Mouse (Mus musculus) stomach, postnatal 0 days (tissue): ENCODE results near the gene Dcaf6. TPM values are rescaled to one million over a fixed set of nuclear protein-coding genes. Genes with fewer than 3 reads are reported as not detected.
A peak's percentile ranks its signal among the peaks of the same experiment; 100 is the strongest.

ENCODE experiments used
- ATAC-seq: fragments of 200-750 bp; cut with Nextera tagmentation; 2 replicates; pipeline ENCODE4 v1.8.0; 2017; ENCODE audit not compliant: low FRiP score, low TSS enrichment
- DNase-seq: peaks from one replicate; pipeline ENCODE4 v3.0.0-alpha.2; 2016; ENCODE audit warnings: low spot score
- H3K27ac ChIP-seq: fragments of 300-500 bp; sonication (generic); replicated peaks from 2 replicates; pipeline ENCODE4 v1.5.1; 2014; ENCODE audit warnings: mild to moderate bottlenecking, control low read depth
- H3K27me3 ChIP-seq: fragments of 300-500 bp; sonication (generic); 2 replicates; pipeline ENCODE4 v1.6.1; 2014; ENCODE audit warnings: low read length; ENCODE audit not compliant: control insufficient read depth, insufficient read depth
- H3K36me3 ChIP-seq: fragments of 300-500 bp; sonication (generic); 2 replicates; pipeline ENCODE4 v1.6.1; 2014; ENCODE audit warnings: low read length, mixed read lengths; ENCODE audit not compliant: control insufficient read depth, insufficient read depth
- H3K4me1 ChIP-seq: fragments of 300-500 bp; sonication (generic); replicated peaks from 2 replicates; pipeline ENCODE4 v1.6.1; 2014; ENCODE audit warnings: antibody characterized with exemption; ENCODE audit not compliant: control insufficient read depth, insufficient read depth
- H3K4me2 ChIP-seq: fragments of 300-500 bp; sonication (generic); replicated peaks from 2 replicates; pipeline ENCODE4 v1.6.1; 2014; ENCODE audit warnings: low read depth, mild to moderate bottlenecking, control low read depth, moderate library complexity
- H3K4me3 ChIP-seq: fragments of 300-500 bp; sonication (generic); 2 replicates; pipeline ENCODE4 v1.5.1; 2014; ENCODE audit warnings: low read depth, low read length, control low read depth
- H3K9ac ChIP-seq: fragments of 300-500 bp; sonication (generic); 2 replicates; pipeline ENCODE4 v1.6.1; 2014; ENCODE audit warnings: mild to moderate bottlenecking, low read length, control low read depth, mixed read lengths
- H3K9me3 ChIP-seq: fragments of 300-500 bp; sonication (generic); 2 replicates; pipeline ENCODE4 v1.6.1; 2016; ENCODE audit warnings: low read length; ENCODE audit not compliant: control insufficient read depth
- CTCF ChIP-seq: IDR thresholded peaks from 2 replicates; pipeline ENCODE4 v1.5.1; 2016; ENCODE audit warnings: antibody characterized with exemption, low read depth, mild to moderate bottlenecking, moderate library complexity
- EP300 ChIP-seq: optimal IDR thresholded peaks from 2 replicates; pipeline ENCODE3; 2016; ENCODE audit warnings: antibody characterized with exemption
- WGBS: fragments of 180-500 bp; shearing (Covaris S2); extraction: QIAGEN DNeasy Blood & Tissue Kit; methylation state at CpG from one replicate; pipeline ENCODE4 v1.1.7; 2014; 5-methylcytosine and 5-hydroxymethylcytosine counted together
- polyA plus RNA-seq: library from polyadenylated mRNA; unstranded; fragments of >200 nt; fragmentation: Nextera tagmentation; extraction: Ambion mirVana; gene quantifications from 2 replicates; pipeline ENCODE4 v1.2.1, GENCODE M21; 2015

Gene Dcaf6
- polyA plus RNA-seq, 1 experiment from 2014 or later: 9.6 TPM

DNA sequence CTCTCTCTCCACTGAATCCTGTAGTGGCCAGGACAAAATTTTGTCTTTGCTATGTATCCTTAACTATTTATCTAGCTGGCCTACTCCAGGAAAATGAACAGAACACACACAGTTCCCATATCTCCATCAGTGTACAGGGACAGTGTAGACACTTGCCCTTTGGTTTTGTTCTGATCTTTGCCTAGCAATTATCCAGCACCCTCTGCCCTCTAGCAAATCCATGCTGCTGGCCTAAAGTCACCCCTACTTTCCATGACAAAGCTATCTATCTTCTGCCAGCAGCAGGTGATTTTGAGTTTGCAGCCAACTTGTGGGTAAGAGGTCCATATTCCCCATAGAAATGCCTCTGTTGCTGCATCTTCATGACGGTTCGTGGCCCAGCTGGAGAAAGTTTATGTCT lies 132.9 kb downstream of the Dcaf6 start:
- Histone ChIP-seq H3K4me3 (no peak overlapping the region), H3K4me1 (no peaks in the 10 kb centered on the region), H3K27me3 (no peaks in the 10 kb centered on the region), H3K36me3 (0 out of 2 replicates have a peak, but pooled peaks cover 5% of the 10 kb centered on the region), H3K4me2 (no peak overlapping the region), H3K9ac (no peak overlapping the region), H3K27ac (no peak overlapping the region), H3K9me3 (no peaks in the 10 kb centered on the region)
- DNase-seq (no peak), ATAC-seq (no peak)
- TF ChIP-seq CTCF: no peak
- TF ChIP-seq EP300: no peak
- 73% methylated on average over 2 of the region's 2 CpGs for WGBS

DNA sequence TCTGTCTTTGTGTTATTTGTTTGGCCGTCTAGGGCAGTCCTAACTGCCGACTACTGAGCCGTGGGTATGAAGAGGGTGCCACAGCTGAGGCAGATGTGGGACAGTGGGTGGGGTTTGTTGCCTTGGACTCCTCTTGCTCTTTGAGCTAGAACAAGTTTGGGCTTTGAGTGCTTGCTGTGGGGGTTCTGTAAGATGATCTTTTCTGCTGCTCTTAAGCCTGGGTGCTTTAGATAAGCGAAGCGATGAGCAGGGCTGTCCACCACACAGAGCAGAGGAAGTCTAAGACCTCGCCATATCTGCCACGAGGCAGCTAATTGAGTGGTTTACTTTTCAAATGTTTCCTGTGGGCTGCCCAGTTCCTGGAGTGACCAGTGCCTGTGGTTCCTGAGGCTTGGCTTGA lies 137.3 kb downstream of the Dcaf6 start:
- H3K9me3 ChIP-seq: no peaks in the 10 kb centered on the region
- H3K4me1 ChIP-seq: no peaks in the 10 kb centered on the region
- H3K36me3 ChIP-seq: no peaks in the 10 kb centered on the region; the same call in 1 of the 2 replicates
- H3K27me3 ChIP-seq: no peaks in the 10 kb centered on the region
- 58% methylated on average over 7 of the region's 7 CpGs for WGBS
- H3K27ac ChIP-seq: no peak overlapping the region
- H3K4me2 ChIP-seq: no peak overlapping the region
- TF ChIP-seq CTCF: no peak
- no peak for TF ChIP-seq EP300
- ATAC-seq: no peak
- H3K4me3 ChIP-seq: no peak overlapping the region
- H3K9ac ChIP-seq: no peak overlapping the region
- no peak for DNase-seq

GRCm38 (mm10) chr1:165321891-165322290 lies 138.4 kb downstream of the Dcaf6 start:
- H3K9ac ChIP-seq: no peak overlapping the region
- no peak overlapping the region for H3K4me3 ChIP-seq
- ATAC-seq: no peak
- H3K4me1 ChIP-seq: no peaks in the 10 kb centered on the region
- no peaks in the 10 kb centered on the region for H3K9me3 ChIP-seq
- WGBS: 60% methylated on average over 7 of the region's 7 CpGs
- no peak for TF ChIP-seq CTCF
- no peak for TF ChIP-seq EP300
- H3K27ac ChIP-seq: peak overlapping the region; percentile 65
- DNase-seq: no peak
- H3K27me3 ChIP-seq: no peaks in the 10 kb centered on the region
- no peaks in the 10 kb centered on the region; the same call in 1 of the 2 replicates for H3K36me3 ChIP-seq
- no peak overlapping the region; the same call in 1 of the 2 replicates for H3K4me2 ChIP-seq

DNA sequence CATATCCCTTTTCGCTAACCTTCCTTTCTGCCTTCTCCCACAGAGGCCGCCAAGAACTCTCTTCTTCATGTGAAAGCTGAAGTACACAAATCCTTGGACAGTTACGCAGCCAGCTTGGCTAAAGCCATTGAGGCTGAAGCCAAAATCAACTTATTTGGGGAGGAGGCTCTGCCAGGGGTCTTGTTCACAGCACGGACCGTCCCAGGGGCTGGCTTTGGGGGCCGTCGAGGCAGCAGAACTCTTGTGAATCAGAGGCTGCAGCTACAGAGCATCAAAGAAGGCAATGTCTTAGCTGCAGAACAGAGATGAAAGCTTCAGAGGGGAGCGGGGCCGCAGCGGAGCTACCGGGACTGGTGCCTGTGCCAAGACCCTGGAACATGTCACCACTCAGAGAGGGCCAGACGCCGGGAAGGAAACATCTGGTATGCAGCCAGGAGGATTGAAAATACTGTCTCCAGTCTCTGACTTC lies 138.8 kb downstream of the Dcaf6 start:
- 0 out of 2 replicates have a peak overlapping the region, but pooled peaks have one; percentile 11 for H3K4me2 ChIP-seq
- H3K4me3 ChIP-seq: no peak overlapping the region
- H3K27ac ChIP-seq: peak overlapping the region; percentile 65
- H3K4me1 ChIP-seq: no peaks in the 10 kb centered on the region
- DNase-seq (no peak), ATAC-seq (no peak; the same call in 1 of the 2 replicates)
- H3K36me3 ChIP-seq: no peaks in the 10 kb centered on the region; the same call in 1 of the 2 replicates
- H3K27me3 ChIP-seq: no peaks in the 10 kb centered on the region
- H3K9ac ChIP-seq: no peak overlapping the region
- whole genome bisulfite sequencing: 54% methylated on average over 13 of the region's 13 CpGs
- no peaks in the 10 kb centered on the region for H3K9me3 ChIP-seq
- TF ChIP-seq EP300 (no peak), CTCF (no peak)

DNA sequence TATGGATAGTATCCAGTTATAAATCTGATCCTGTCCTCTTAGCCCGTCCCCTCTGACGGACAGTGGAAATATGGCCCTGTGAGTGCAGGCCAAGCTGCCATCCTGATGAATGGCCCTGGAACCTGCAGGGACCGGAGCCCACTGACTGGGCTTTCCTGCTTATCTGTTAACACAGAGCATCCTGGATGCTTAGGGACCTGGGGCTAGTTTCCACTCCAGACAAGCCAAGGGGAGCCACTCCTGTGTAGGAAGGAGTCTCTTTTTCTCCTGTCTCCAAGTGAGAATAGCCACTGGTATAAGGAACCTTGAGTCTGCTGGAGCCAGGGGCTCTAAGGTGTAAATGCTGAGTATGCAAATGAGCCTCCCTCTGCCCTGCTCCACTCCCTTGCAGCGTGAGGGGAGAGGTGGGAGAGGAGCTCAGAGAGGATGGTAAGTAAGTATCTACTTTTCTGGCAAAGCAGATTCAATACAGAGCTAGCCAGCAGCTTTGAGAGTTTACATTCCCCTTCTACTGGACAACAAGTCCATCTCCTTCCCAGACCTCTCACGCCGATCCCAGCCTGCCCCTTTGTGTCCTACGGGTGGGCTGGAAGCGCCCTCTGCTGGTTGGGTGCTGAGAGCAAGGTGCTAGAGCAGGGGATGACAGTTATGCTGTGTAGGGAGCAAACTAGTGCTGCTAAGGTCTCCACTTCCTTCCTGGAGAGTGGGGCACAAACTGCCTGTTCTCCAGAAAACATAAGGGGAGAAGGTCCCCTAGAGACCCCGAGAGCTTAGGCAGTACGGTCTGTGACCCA lies 139.9 kb downstream of the Dcaf6 start:
- ATAC-seq (peak; percentile 77), DNase-seq (peak; percentile 83)
- H3K4me2 ChIP-seq: no peak overlapping the region
- no peak overlapping the region for H3K9ac ChIP-seq
- peak overlapping the region; percentile 65; the same call in 1 of the 2 replicates for H3K27ac ChIP-seq
- no peaks in the 10 kb centered on the region for H3K27me3 ChIP-seq
- no peaks in the 10 kb centered on the region for H3K9me3 ChIP-seq
- 29% methylated on average over 10 of the region's 10 CpGs for WGBS
- no peaks in the 10 kb centered on the region for H3K4me1 ChIP-seq
- no peak overlapping the region for H3K4me3 ChIP-seq
- no peaks in the 10 kb centered on the region; the same call in 1 of the 2 replicates for H3K36me3 ChIP-seq
- TF ChIP-seq EP300 (no peak), CTCF (peak; percentile 98)

GRCm38 (mm10) chr1:165316361-165316760 lies 143.9 kb downstream of the Dcaf6 start:
- WGBS: 54% methylated on average over 11 of the region's 11 CpGs
- Histone ChIP-seq H3K27me3 (no peaks in the 10 kb centered on the region), H3K9me3 (no peaks in the 10 kb centered on the region), H3K9ac (no peak overlapping the region), H3K4me2 (no peak overlapping the region), H3K4me1 (no peaks in the 10 kb centered on the region), H3K36me3 (peaks cover 4% of the 10 kb centered on the region; the same call in 1 of the 2 replicates), H3K27ac (no peak overlapping the region), H3K4me3 (no peak overlapping the region)
- ATAC-seq: no peak
- DNase-seq: no peak
- TF ChIP-seq CTCF: no peak
- no peak for TF ChIP-seq EP300
